Mouse (Mus musculus) stomach, adult 2 months (tissue): Measurements from ENCODE around the gene Gm14401. TPM values are rescaled to one million over a fixed set of nuclear protein-coding genes. Genes with fewer than 3 reads are reported as not detected.

ENCODE experiments used
- polyA plus RNA-seq: library from polyadenylated mRNA; depleted of rRNA; stranded (reverse); fragments of >200 nt; gene quantifications from 2 replicates; pipeline ENCODE4 v1.2.3, GENCODE M21; 2012; rRNA removed

The Gm14401 gene
- polyA plus RNA-seq = not detected in 2 replicates

GRCm38 (mm10) chr2:177073432-177074423 is at the start of gene Gm14401:
Gm14401 (plus strand) TSS chr2:177074320.

Other genes with a start within 250 kb of the Gm14401 start
- gene Gm14408, start 243.2 kb upstream of the Gm14401 start, polyA plus RNA-seq = not detected in 2 replicates
- 0.05 and 0.13 TPM in 2 replicates for gene Gm14296, start 146.5 kb upstream of the Gm14401 start, polyA plus RNA-seq
- 0.17 TPM in 1 of 2 replicates, not detected in the other for gene Gm14419, start 73.4 kb upstream of the Gm14401 start, polyA plus RNA-seq
- gene Gm14410, start 132.1 kb downstream of the Gm14401 start, polyA plus RNA-seq = not detected in 2 replicates
- gene Gm14409, start 192.7 kb downstream of the Gm14401 start, polyA plus RNA-seq = not detected in 2 replicates
- not detected in 2 replicates for gene Gm14412, start 250.0 kb downstream of the Gm14401 start, polyA plus RNA-seq